Mouse (Mus musculus) kidney, adult 2 months (tissue): ENCODE results near the gene Ppil1. TPM values are rescaled to one million over a fixed set of nuclear protein-coding genes. Genes with fewer than 3 reads are reported as not detected.

ENCODE experiments used
- DNase-seq: peaks from one replicate; pipeline ENCODE4 v3.0.0; 2021
- H3K27ac ChIP-seq: fragments of 200-500 bp; 2 replicates; pipeline ENCODE4 v1.5.1; 2012; ENCODE audit warnings: low read depth, low read length, control low read depth, inconsistent platforms; ENCODE audit not compliant: insufficient read depth
- H3K27me3 ChIP-seq: fragments of 200-500 bp; replicated peaks from 2 replicates; pipeline ENCODE4 v1.6.1; 2012; ENCODE audit warnings: mild to moderate bottlenecking, moderate library complexity, low read length, inconsistent platforms; ENCODE audit not compliant: control insufficient read depth, insufficient read depth
- H3K36me3 ChIP-seq: fragments of 200-500 bp; 2 replicates; pipeline ENCODE4 v1.6.1; 2012; ENCODE audit warnings: mild to moderate bottlenecking, moderate library complexity, low read length, inconsistent platforms; ENCODE audit not compliant: control insufficient read depth, insufficient read depth
- H3K4me1 ChIP-seq: fragments of 200-500 bp; 2 replicates; pipeline ENCODE4 v1.6.1; 2011; ENCODE audit warnings: low read length; ENCODE audit not compliant: control insufficient read depth, insufficient read depth
- H3K4me3 ChIP-seq: fragments of 200-500 bp; 2 replicates; pipeline ENCODE4 v1.5.1; 2011; ENCODE audit warnings: mild to moderate bottlenecking, low read depth, low read length, control low read depth; ENCODE audit not compliant: insufficient read depth
- CTCF ChIP-seq: fragments of 200-500 bp; conservative IDR thresholded peaks from 2 replicates; pipeline ENCODE4 v1.5.1; 2011; ENCODE audit warnings: low read depth, mild to moderate bottlenecking, control low read depth, low read length, moderate library complexity, mixed read lengths; ENCODE audit not compliant: insufficient read depth, insufficient read length
- POLR2A ChIP-seq: fragments of 200-500 bp; IDR thresholded peaks from one replicate; pipeline ENCODE4 v1.6.1; 2011; ENCODE audit warnings: low read depth, low read length, control low read depth
- WGBS: fragments of 180-500 bp; shearing (Covaris S2); methylation state at CpG from one replicate; pipeline ENCODE4 v1.1.7; 2018; 5-methylcytosine and 5-hydroxymethylcytosine counted together
- polyA plus RNA-seq: library from polyadenylated mRNA; depleted of rRNA; stranded (reverse); fragments of >200 nt; gene quantifications from 2 replicates; pipeline ENCODE4 v1.2.3, GENCODE M21; 2012

The Ppil1 gene
- polyA plus RNA-seq, 1 experiment, result 23.5 TPM

DNA sequence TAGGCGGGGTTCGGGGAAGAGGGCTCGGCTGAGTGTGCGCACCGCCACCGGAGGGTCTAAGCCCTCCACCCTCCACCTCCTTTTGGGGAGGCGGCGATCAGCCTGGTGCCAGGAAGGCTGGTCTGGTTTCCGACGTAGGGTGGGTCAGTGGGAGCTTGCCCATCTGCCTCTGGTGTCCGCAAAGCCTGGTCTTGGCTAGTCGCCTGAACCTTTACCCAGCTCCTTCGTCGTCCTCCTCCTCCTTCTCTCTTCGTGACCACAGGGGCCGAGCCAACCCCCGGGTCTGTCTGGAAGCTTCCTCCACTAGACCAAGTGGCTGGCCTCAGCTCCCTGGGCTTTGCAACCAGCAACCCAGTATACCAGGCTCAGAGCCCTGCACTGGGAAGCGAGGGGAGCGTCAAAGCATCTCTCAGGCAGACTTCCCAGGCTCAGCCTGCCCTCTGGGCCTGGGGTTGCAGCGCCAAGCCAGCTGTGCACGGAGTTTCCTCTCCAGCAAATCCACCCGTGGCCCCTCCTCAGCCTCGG lies 25.5 kb downstream of the Ppil1 start:
- 6% methylated on average over 22 of the region's 23 CpGs for WGBS
- no peak for DNase-seq

DNA sequence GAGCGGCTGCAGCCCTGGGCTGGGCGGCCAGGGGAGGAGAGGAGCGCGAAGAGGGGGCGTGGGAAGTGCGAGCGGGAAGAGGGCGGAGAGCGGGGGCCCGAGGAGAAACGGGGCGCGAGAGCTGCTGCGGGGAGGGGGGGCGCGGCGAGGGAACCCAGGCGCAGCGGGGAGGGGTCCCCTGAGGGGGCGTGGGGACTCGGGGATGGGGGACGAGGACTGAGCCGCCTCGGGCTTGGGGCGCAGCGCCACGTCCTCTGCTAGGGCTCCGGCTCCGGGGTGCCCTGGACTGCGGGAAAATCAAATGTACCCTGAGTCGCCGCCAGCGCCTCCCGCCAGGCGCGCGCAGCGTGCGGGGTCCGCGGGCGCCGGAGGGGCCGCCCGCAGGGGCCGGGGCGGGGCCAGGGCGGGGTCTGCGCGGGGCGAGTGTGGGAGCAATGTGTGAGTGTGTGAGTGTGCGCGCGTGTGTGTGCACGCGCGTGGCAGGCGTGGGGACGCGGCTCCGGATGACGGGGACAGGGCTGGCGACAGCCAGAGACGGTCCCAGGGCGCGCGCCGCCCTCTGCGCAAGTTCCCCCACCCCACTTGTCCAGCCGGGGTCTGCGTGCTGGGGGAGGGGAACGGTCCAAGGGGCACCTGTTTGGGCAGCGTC lies 26.1 kb downstream of the Ppil1 start, which contains the start of gene Cpne5:
TSS of gene Cpne5 (minus strand) at position 396 of the 649 bp plus-strand sequence.
- H3K27ac ChIP-seq, result no peak within 1 kb of the TSS
- peak within 1 kb of the TSS; percentile 26; the same call in 1 of the 2 replicates for H3K4me3 ChIP-seq
- TF ChIP-seq POLR2A (no peak), CTCF (no peak)
- 1% methylated on average over 64 of the region's 73 CpGs for WGBS
- no peaks in the 10 kb centered on the region for H3K4me1 ChIP-seq
- H3K27me3 ChIP-seq, result no peaks in the 10 kb centered on the region; the same call in 1 of the 2 replicates
- no peak for DNase-seq
- H3K36me3 ChIP-seq, result no peaks in the 10 kb centered on the region

More for the DNA sequence above, 25.5 kb downstream of the Ppil1 start:
- Histone ChIP-seq H3K4me3 (peak overlapping the region; percentile 26; the same call in 1 of the 2 replicates), H3K4me1 (no peaks in the 10 kb centered on the region), H3K27me3 (no peaks in the 10 kb centered on the region; the same call in 1 of the 2 replicates), H3K36me3 (no peaks in the 10 kb centered on the region), H3K27ac (no peak overlapping the region)
- TF ChIP-seq POLR2A (no peak), CTCF (no peak)

DNA sequence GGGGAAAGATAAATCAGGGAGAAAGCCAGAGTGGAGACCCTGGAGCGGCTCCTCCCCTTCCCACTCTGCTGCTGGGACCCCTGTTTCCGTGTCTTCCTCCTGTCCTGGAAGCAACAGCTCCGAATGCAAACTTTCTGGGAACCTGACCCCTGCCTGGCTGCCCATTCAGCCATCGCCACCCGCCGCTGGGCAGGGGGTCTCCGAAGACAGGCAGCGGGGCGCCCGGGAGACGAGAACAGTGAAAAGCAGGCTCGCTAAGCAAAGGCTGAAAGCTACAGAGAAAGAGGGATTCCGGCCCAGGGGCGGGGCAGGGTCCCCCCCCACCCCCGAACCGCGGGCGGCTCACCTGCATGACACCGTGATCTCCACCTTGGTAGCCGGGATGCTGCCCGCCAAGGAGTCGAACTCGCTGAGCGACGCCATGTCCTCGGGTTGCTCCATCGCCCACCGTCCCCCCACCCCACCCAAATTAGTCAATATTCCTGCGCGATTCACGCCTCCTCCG lies 26.7 kb downstream of the Ppil1 start:
- WGBS, result 8% methylated on average over 32 of the region's 32 CpGs
- Histone ChIP-seq H3K27me3 (no peaks in the 10 kb centered on the region; the same call in 1 of the 2 replicates), H3K27ac (no peak overlapping the region), H3K4me3 (peak overlapping the region; percentile 16; the same call in 1 of the 2 replicates), H3K36me3 (no peaks in the 10 kb centered on the region), H3K4me1 (no peaks in the 10 kb centered on the region)
- DNase-seq, result no peak
- TF ChIP-seq CTCF (no peak), POLR2A (no peak)

DNA sequence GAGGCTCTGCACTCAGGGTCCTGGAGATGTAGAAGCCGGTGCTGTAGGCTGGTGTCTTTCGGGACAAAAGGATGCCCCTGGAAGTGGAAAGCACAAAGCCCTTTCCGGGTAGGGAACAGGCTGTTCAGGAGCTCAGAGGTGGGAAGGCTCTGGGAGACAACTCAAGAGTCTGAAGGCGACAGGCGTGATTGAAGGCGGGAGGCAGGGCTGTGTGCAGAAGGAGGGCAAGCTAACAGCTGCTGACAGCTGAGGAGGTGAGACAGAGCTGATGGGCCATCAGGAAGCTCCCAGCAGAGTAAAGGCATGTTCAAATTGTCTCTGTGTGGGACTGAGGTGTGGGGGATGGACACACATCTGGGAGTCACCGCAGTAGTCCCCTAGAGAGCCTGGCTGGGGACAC lies 27.9 kb downstream of the Ppil1 start:
- TF ChIP-seq CTCF, result no peak
- no peak for TF ChIP-seq POLR2A
- Histone ChIP-seq H3K4me1 (no peaks in the 10 kb centered on the region), H3K27me3 (no peaks in the 10 kb centered on the region; the same call in 1 of the 2 replicates), H3K36me3 (no peaks in the 10 kb centered on the region), H3K4me3 (no peak overlapping the region), H3K27ac (no peak overlapping the region)
- DNase-seq, result no peak
- 71% methylated on average over 7 of the region's 7 CpGs for WGBS

DNA sequence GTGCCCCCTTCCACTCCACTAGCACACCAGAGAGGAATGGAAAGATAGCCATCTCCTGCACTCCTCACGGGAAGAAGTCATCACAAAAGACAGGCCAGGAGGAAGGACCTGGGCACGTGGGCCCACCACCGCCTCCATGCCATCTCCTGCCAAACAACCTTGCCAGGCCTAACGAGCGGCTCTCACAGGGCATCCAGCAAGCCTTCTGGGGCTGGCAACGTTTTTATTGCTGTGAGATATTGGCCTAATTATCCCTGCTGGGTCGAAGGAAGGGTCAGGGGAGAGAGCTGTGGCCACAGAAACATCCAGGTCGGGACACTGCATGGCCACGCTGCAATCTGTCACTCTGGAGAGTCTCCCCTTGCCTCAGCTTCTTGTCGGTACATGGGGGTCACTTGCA lies 32.9 kb downstream of the Ppil1 start:
- DNase-seq, result no peak
- H3K36me3 ChIP-seq, result no peaks in the 10 kb centered on the region
- H3K4me1 ChIP-seq, result no peaks in the 10 kb centered on the region
- H3K4me3 ChIP-seq, result no peak overlapping the region
- WGBS, result 73% methylated on average over 10 of the region's 10 CpGs
- no peak for TF ChIP-seq POLR2A
- H3K27ac ChIP-seq, result no peak overlapping the region
- H3K27me3 ChIP-seq, result no peaks in the 10 kb centered on the region

DNA sequence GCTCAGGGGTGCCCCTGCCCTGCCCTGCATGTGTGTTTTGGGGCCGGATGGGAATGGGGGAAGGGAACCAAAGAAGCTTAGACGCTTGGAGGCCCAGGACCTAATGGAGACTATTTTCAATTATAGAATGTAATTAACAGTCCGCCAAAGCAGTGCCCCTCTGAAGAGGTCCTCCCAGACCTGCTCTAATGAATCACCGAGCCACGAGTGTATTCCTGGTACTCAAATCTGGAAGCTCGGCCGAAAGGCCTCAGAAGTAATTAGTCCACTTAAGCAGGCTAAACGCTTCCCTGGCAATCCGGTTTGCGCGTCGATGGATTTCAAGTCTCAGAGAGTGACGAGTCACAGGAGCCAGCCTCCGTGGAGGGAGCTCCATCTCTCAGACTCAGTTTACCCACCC lies 43.4 kb downstream of the Ppil1 start:
- TF ChIP-seq POLR2A (no peak), CTCF (no peak)
- 74% methylated on average over 14 of the region's 14 CpGs for WGBS
- no peaks in the 10 kb centered on the region for H3K4me1 ChIP-seq
- H3K36me3 ChIP-seq, result no peaks in the 10 kb centered on the region
- DNase-seq, result no peak
- H3K27ac ChIP-seq, result no peak overlapping the region
- no peaks in the 10 kb centered on the region for H3K27me3 ChIP-seq
- H3K4me3 ChIP-seq, result no peak overlapping the region

DNA sequence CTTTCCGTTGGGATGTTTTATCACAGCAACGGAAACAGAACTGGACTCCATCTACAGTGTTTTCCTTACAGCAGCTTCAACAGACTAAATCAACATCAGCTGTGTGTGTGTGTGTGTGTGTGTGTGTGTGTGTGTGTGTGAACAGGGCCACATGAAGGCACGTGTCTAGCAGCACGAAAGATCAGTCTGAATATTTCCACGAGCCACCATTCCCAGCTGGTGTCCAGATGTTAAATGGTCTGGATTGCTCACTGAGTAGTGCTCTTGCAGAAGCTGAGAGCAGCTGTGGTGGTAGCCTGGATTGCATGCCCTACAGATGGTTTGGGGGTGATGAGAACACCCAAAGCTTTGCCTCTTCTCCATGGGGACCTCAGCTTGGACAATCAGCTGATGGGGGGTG lies 46.0 kb downstream of the Ppil1 start:
- Histone ChIP-seq H3K4me3 (no peak overlapping the region), H3K4me1 (no peaks in the 10 kb centered on the region), H3K27me3 (no peaks in the 10 kb centered on the region), H3K36me3 (no peaks in the 10 kb centered on the region), H3K27ac (no peak overlapping the region)
- DNase-seq, result no peak
- WGBS, result 86% methylated on average over 5 of the region's 5 CpGs
- no peak for TF ChIP-seq CTCF
- TF ChIP-seq POLR2A, result no peak
